Mouse (Mus musculus): ENCODE results near the gene Pawr. TPM values are rescaled to one million over a fixed set of nuclear protein-coding genes. Genes with fewer than 3 reads are reported as not detected.

The Pawr gene
- 10.0 and 11.8 TPM in 2 replicates for polyA plus RNA-seq (2015; fragmentation: Nextera tagmentation; extraction: Ambion mirVana)

DNA sequence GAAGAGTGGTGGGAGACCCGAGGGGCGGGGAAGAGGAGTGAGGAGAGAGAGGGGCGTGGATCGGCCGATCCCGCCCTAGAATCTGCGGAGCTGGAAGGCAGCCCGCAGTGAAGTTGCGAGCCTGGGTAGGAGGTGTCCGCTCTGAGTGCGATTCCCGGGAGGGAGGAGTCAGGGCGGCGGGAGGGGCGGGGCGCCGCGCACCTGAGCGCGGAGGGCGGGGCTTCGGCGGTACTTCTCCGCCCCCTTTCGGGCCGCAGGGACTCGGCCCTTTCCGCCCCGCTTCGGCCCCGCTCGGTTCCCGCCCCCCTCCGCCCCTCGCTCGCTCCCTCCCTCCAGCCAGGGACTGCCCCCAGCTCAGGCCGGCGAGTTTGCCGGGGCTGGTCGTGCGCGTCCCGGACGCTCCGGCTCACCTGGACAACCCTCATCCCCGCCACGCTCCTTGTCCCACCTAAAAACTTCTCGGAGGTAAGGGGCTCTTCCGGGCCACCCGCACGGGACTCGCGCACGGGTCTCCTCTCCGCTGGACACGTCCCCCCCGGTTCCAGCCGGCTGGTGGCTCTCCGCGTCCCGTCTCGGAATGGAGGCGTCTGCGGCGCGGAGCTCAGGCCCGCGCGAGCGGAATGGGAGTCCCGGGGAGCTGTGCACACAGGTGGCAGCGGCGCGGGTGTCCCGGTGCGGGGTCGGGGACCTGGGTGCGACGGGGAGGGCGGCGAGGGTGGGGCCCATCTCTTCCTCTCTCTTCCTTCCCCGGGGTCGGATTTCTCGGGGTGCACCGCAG is at the start of gene Pawr:
TSS of gene Pawr (plus strand) at position 338 of the 778 bp plus-strand sequence.
- Histone ChIP-seq H3K27ac (peak within 1 kb of the TSS; percentile 90), H3K36me3 (no peaks in the 10 kb centered on the region), H3K4me1 (replicated peaks) (0 out of 2 replicates have a peak, but pooled peaks cover 9% of the 10 kb centered on the region), H3K4me3 (replicated peaks) (peak within 1 kb of the TSS; percentile 87), H3K9ac (peak within 1 kb of the TSS; percentile 82), H3K4me2 (replicated peaks) (peak within 1 kb of the TSS; percentile 85), H3K27me3 (replicated peaks) (no peaks in the 10 kb centered on the region), H3K9me3 (no peaks in the 10 kb centered on the region)
- under 1% methylated on average over 81 of the region's 85 CpGs for WGBS
- ATAC-seq = peak; percentile 95

DNA sequence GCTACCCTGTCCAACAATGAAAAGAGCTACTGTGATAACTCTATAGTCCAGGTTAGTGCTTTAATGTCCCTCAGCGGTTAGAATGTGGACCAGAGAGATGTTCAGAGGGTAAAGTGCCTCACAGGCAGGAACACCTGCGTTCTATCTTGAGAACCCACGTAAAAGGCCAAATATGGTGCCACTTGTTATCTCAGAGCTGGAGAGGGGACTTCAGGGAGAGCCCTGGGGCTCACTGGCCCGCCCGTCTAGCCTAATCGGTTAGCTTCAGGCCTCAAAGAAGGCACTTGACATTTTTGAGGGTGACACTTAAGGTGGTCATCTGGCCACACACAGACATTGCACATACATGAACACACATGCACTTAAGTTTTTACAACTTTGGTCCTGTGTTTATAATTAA is 49.6 kb upstream of the Pawr start:
- H3K4me3 ChIP-seq (replicated peaks) = no peak overlapping the region
- no peak overlapping the region for H3K4me2 ChIP-seq (replicated peaks)
- no peaks in the 10 kb centered on the region for H3K9me3 ChIP-seq
- no peaks in the 10 kb centered on the region for H3K4me1 ChIP-seq (replicated peaks)
- H3K9ac ChIP-seq = no peak overlapping the region
- 92% methylated on average over 6 of the region's 6 CpGs for WGBS
- peaks cover 7% of the 10 kb centered on the region; the same call in 1 of the 2 replicates for H3K36me3 ChIP-seq
- no peak overlapping the region for H3K27ac ChIP-seq
- no peaks in the 10 kb centered on the region for H3K27me3 ChIP-seq (replicated peaks)
- no peak for ATAC-seq

DNA sequence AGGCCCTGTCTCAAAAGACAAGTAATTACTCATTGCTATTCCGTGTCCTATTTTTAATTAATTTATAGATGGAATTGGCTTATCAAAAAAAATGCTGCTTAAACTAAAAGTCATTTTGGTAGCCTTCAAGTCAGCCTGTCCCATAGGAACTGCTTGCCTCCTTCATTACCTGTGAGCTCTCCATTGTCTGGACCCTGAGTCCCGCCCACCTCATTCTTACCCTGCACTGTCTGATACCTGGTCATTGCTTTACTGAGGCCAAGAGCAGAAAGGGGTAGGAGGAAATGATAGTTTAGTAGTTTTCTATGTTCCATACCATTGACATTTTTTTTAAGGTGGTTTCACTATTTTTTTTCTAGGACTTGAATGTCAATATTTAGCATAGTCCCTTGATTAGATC is 48.5 kb upstream of the Pawr start:
- ATAC-seq = no peak

DNA sequence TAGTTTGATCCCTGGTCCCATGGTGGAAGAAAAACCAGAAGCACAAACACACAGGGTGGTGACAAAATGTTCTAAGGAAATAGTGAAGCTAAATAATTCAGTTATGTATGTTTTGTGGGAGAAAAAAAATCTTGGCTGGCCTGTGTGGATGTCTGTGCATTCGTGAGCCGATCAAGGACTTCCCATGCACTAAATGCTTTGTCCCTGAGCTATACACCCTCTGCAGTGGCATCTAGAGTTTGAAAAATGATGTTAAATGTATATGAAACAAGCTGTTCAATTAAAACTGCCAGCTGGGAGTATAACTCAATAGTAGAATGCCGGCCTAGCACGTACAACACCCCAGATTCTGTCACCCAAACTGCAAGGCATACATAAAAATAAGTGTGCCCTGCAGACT is 48.1 kb upstream of the Pawr start:
- WGBS = 88% methylated on average over 4 of the region's 4 CpGs
- ATAC-seq = no peak
- Histone ChIP-seq H3K36me3 (peaks cover 7% of the 10 kb centered on the region; the same call in 1 of the 2 replicates), H3K9me3 (no peaks in the 10 kb centered on the region), H3K4me3 (replicated peaks) (no peak overlapping the region), H3K4me2 (replicated peaks) (no peak overlapping the region), H3K9ac (no peak overlapping the region), H3K27ac (no peak overlapping the region), H3K4me1 (replicated peaks) (no peaks in the 10 kb centered on the region), H3K27me3 (replicated peaks) (no peaks in the 10 kb centered on the region)

More for the DNA sequence above, 48.5 kb upstream of the Pawr start:
- Histone ChIP-seq H3K4me1 (replicated peaks) (no peaks in the 10 kb centered on the region), H3K4me3 (replicated peaks) (no peak overlapping the region), H3K9ac (no peak overlapping the region), H3K27ac (no peak overlapping the region), H3K4me2 (replicated peaks) (no peak overlapping the region), H3K36me3 (peaks cover 7% of the 10 kb centered on the region; the same call in 1 of the 2 replicates), H3K9me3 (no peaks in the 10 kb centered on the region), H3K27me3 (replicated peaks) (no peaks in the 10 kb centered on the region)
- WGBS = 93% methylated on average over 2 of the region's 2 CpGs

DNA sequence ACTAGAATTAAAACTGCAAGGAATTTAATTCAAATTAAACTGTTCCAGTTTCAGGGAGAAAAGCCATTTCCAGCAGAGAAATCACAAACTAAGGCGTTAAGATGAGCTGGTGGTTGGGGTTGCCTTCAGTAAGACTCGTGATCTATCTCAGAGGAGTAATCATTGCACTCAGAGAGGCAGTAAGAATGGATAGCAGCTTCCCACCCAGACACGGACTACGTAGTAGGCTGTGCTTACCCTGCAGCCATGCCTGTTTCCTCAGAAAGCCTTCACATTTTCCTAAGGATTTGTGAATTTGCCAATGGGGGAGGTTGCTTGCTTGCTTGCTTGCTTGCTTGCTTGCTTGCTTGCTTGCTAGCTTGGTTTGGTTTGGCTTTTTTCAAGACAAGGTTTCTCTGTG is 47.5 kb upstream of the Pawr start:
- H3K27me3 ChIP-seq (replicated peaks) = no peaks in the 10 kb centered on the region
- 85% methylated on average over 4 of the region's 4 CpGs for WGBS
- no peak for ATAC-seq
- no peaks in the 10 kb centered on the region for H3K9me3 ChIP-seq
- H3K9ac ChIP-seq = no peak overlapping the region
- H3K36me3 ChIP-seq = peaks cover 7% of the 10 kb centered on the region; the same call in 1 of the 2 replicates
- H3K4me2 ChIP-seq (replicated peaks) = no peak overlapping the region
- H3K4me1 ChIP-seq (replicated peaks) = no peaks in the 10 kb centered on the region
- H3K4me3 ChIP-seq (replicated peaks) = no peak overlapping the region
- no peak overlapping the region for H3K27ac ChIP-seq

DNA sequence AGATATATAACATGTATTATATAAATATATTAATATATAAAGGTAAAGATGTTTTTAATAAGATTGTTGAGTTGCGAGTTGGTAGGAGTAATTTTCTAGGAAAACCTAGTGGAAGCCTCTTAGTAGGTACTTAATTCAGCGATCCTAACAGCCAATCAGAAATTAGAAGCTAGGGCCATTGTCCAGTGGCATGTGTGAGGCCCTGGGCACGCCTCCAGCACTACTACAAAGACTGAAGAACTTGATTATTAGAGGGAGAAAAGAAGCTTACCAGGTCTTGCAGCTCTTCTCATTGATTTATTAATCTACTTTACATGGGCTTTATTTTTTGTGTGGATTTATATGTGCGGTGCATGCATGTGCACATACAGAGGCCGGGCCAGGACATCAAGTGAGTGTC is 46.9 kb upstream of the Pawr start:
- no peak for ATAC-seq
- Histone ChIP-seq H3K9me3 (no peaks in the 10 kb centered on the region), H3K4me1 (replicated peaks) (no peaks in the 10 kb centered on the region), H3K27me3 (replicated peaks) (no peaks in the 10 kb centered on the region), H3K27ac (no peak overlapping the region), H3K36me3 (peaks cover 7% of the 10 kb centered on the region; the same call in 1 of the 2 replicates), H3K9ac (no peak overlapping the region), H3K4me2 (replicated peaks) (no peak overlapping the region), H3K4me3 (replicated peaks) (no peak overlapping the region)
- WGBS = 88% methylated on average over 5 of the region's 5 CpGs

DNA sequence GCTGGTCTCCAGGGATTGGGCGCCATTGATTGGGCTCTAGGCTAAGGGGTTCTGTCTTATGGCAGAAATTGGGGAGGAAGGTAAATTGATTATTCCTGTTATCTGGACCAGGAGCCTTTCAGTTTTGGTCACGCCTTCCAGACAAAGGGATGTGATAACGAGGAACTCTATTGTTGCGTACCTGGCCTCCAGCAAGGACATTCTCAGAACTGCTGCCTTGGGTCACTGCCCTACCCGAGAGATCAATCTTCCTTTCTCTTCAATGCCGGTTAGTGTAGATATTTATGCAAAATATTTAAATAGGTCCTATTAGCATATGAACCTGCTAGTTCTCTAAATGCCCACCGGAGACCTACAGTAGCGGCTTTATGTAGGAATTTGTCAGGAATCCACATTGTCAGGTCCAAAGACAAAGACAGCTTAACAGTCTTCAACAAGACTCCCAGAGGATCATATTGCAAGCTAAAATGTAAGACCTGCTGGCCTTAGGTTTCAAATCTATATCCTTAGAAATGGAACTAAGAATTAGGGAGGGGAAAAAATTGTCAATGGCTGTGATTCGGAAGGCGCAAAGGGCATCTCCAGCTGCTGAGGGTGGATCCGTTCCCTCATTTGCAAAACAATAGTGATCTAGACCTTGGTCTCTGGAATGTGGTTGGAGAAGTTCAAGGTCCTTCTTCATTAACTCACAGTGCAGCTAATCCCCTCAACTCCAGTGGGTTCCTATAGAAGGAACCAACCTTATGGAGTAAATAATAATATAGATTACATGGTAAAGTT is 45.1 kb upstream of the Pawr start:
- 79% methylated on average over 11 of the region's 11 CpGs for WGBS
- ATAC-seq = no peak
- Histone ChIP-seq H3K27ac (no peak overlapping the region), H3K36me3 (no peaks in the 10 kb centered on the region), H3K9me3 (no peaks in the 10 kb centered on the region), H3K4me3 (replicated peaks) (no peak overlapping the region), H3K27me3 (replicated peaks) (no peaks in the 10 kb centered on the region), H3K9ac (no peak overlapping the region), H3K4me1 (replicated peaks) (no peaks in the 10 kb centered on the region), H3K4me2 (replicated peaks) (no peak overlapping the region)

DNA sequence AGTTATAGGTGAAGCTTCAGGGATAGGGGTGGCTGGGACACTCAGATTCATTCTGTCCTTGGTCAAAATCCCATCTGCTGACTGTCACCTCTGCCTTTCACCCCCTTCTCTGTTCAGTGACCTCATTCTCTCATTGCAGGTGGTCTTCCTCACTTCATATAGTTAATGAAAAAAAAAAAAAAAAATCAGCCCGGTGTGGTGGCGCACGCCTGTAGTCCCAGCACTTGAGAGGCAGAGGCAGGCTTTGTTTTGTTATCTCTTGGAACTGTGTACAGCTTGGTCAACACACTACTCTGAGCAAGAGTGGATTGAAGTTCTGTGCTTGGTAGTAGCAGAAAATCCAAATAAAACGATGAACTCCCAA is 44.5 kb upstream of the Pawr start:
- Histone ChIP-seq H3K4me1 (replicated peaks) (no peaks in the 10 kb centered on the region), H3K9me3 (no peaks in the 10 kb centered on the region), H3K27me3 (replicated peaks) (no peaks in the 10 kb centered on the region), H3K4me2 (replicated peaks) (no peak overlapping the region), H3K27ac (no peak overlapping the region), H3K9ac (no peak overlapping the region), H3K36me3 (no peaks in the 10 kb centered on the region), H3K4me3 (replicated peaks) (no peak overlapping the region)
- WGBS = 80% methylated on average over 4 of the region's 4 CpGs
- no peak for ATAC-seq

DNA sequence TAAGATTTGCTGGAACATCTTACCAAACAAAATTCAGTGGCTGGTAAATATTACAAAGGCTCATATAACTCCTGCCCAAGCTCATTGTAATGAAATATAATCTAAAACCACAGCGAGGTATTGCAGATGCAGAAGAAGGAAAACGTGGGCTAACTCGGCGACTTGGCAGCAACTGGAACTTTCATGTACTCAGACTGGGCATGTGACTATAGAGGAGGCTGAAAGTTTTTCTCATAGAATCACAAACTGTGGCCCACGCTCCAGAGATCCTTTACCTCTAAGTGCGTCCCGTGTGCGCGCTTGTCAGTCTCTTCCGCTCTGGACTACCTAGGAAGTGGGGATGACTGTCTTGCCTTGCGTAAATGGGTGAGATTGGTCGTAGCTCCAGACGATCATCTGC is 41.9 kb upstream of the Pawr start:
- Histone ChIP-seq H3K27me3 (replicated peaks) (no peaks in the 10 kb centered on the region), H3K4me2 (replicated peaks) (no peak overlapping the region), H3K9ac (no peak overlapping the region), H3K4me3 (replicated peaks) (no peak overlapping the region), H3K36me3 (no peaks in the 10 kb centered on the region), H3K27ac (no peak overlapping the region), H3K4me1 (replicated peaks) (no peaks in the 10 kb centered on the region), H3K9me3 (no peaks in the 10 kb centered on the region)
- ATAC-seq = no peak
- WGBS = 92% methylated on average over 13 of the region's 13 CpGs

DNA sequence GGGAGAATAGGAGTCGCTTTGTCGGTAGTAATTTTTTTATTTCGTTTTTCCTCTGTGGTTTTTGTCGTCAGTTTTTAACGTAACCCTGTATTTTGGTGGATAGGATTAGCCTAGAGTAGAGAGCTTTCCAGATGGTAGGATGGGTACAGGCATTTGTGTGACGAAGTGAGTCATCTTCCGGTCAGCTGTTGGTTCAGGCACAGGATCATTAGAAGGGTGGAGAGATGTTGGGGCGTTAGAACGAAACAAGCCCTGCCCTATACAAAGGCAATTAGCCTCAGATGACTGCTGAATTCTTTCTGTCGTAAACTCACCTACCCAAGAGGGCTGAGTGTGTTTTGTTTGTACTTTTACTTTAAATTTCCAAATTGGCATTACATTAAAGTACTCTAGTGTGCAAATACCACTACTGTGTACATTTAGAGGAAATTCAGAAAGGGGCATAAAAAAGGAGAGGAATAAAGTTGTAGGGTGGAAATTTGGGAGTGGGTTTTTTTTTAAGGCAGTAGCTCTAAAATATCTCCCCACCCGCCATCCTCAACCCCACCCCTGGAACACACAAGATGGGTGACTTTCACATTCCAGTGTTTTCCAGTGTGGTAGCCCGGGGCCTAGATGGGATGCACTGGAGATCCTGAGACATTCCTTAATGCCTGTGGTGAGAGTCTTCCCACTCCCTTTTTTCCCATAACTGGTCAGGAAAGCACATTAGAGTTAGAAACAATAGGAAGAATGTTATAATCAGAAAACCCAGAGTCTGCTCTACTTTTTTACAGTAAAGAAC is 40.0 kb upstream of the Pawr start:
- Histone ChIP-seq H3K27me3 (replicated peaks) (no peaks in the 10 kb centered on the region), H3K27ac (no peak overlapping the region), H3K4me3 (replicated peaks) (no peak overlapping the region), H3K9ac (no peak overlapping the region), H3K4me2 (replicated peaks) (no peak overlapping the region), H3K4me1 (replicated peaks) (no peaks in the 10 kb centered on the region), H3K36me3 (no peaks in the 10 kb centered on the region), H3K9me3 (no peaks in the 10 kb centered on the region)
- no peak for ATAC-seq
- 78% methylated on average over 12 of the region's 12 CpGs for WGBS

DNA sequence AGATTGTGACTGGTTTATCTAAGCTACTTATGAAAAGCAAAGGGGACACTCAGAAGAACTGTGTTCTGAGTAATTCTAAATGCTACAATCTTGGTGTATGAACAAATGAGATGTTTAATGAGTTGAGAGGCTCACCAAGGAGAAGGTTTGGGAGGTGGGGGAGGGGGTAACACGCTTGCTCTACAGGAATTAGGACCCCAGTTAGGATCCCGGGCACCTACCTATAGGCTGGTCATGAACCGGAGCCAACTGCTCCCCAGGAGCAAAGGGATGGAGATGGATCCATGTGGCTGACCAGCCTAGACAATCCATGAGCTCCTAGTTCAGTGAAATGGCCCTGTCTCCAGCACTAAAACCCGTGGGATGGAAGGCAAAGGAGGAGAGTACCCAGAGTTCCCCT is 39.3 kb upstream of the Pawr start:
- no peaks in the 10 kb centered on the region for H3K36me3 ChIP-seq
- WGBS = 83% methylated on average over 4 of the region's 4 CpGs
- H3K9ac ChIP-seq = no peak overlapping the region
- no peak for ATAC-seq
- H3K27ac ChIP-seq = no peak overlapping the region
- no peak overlapping the region for H3K4me3 ChIP-seq (replicated peaks)
- no peaks in the 10 kb centered on the region for H3K9me3 ChIP-seq
- no peak overlapping the region for H3K4me2 ChIP-seq (replicated peaks)
- H3K27me3 ChIP-seq (replicated peaks) = no peaks in the 10 kb centered on the region
- H3K4me1 ChIP-seq (replicated peaks) = no peaks in the 10 kb centered on the region

DNA sequence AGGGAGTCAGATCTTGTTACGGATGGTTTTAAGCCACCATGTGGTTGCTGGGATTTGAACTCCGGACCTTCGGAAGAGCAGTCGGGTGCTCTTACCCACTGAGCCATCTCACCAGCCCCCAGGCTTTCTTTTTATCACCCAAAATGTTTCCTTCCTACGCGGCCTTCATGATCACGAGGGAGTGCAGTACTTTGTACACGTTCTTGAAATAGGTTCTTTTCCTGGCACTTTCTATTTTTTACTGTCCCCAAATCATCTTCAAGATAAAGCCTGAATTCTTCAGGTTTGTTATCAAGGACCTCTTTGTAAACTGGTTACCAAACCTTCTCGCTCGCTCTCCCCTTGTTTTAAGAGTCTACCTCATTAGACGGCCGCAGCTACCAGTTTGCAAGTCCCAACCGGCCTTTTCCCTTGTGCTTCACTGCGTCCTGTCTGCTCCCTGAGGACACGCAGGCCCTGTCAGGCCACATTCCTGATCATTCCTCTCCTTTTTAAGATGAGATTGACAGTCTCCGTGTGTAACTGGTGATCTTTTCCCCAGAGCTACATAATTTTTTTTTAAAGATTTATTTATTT is 38.2 kb upstream of the Pawr start:
- Histone ChIP-seq H3K4me3 (replicated peaks) (no peak overlapping the region), H3K4me1 (replicated peaks) (no peaks in the 10 kb centered on the region), H3K4me2 (replicated peaks) (no peak overlapping the region), H3K9me3 (no peaks in the 10 kb centered on the region), H3K9ac (no peak overlapping the region), H3K36me3 (no peaks in the 10 kb centered on the region), H3K27ac (no peak overlapping the region), H3K27me3 (replicated peaks) (no peaks in the 10 kb centered on the region)
- 89% methylated on average over 16 of the region's 16 CpGs for WGBS
- no peak for ATAC-seq

All from intestine, embryonic 15.5 days (tissue).